Mouse (Mus musculus) forebrain, postnatal 0 days (tissue): ENCODE data around the gene Eloa. TPM values are rescaled to one million over a fixed set of nuclear protein-coding genes. Genes with fewer than 3 reads are reported as not detected.
A peak's percentile ranks its signal among the peaks of the same experiment; 100 is the strongest.

ENCODE experiments used
- ATAC-seq: fragments of 200-750 bp; cut with Nextera tagmentation; 2 replicates; pipeline ENCODE4 v1.8.0; 2017; ENCODE audit warnings: mild to moderate bottlenecking, moderate library complexity
- DNase-seq: peaks from one replicate; pipeline ENCODE4 v3.0.0-alpha.2; 2015
- H3K27ac ChIP-seq: fragments of 300-500 bp; sonication (generic); 2 replicates; pipeline ENCODE4 v1.5.1; 2014; ENCODE audit warnings: low read depth, mild to moderate bottlenecking, antibody characterized with exemption, low read length, moderate library complexity, mixed read lengths
- H3K27me3 ChIP-seq: fragments of 300-500 bp; sonication (generic); 2 replicates; pipeline ENCODE4 v1.6.1; 2014; ENCODE audit warnings: mild to moderate bottlenecking, low read length, mixed read lengths; ENCODE audit not compliant: insufficient read depth
- H3K36me3 ChIP-seq: fragments of 300-500 bp; sonication (generic); 2 replicates; pipeline ENCODE4 v1.6.1; 2014; ENCODE audit warnings: mild to moderate bottlenecking, moderate library complexity; ENCODE audit not compliant: insufficient read depth
- H3K4me1 ChIP-seq: fragments of 300-500 bp; sonication (generic); 2 replicates; pipeline ENCODE4 v1.6.1; 2014; ENCODE audit warnings: antibody characterized with exemption; ENCODE audit not compliant: insufficient read depth
- H3K4me2 ChIP-seq: fragments of 300-500 bp; sonication (generic); 2 replicates; pipeline ENCODE4 v1.6.1; 2014; ENCODE audit warnings: low read depth, mild to moderate bottlenecking, moderate library complexity
- H3K4me3 ChIP-seq: fragments of 300-500 bp; sonication (generic); 2 replicates; pipeline ENCODE4 v1.5.1; 2014; ENCODE audit warnings: low read depth, low read length, mixed read lengths
- H3K9ac ChIP-seq: fragments of 300-500 bp; sonication (generic); 2 replicates; pipeline ENCODE4 v1.6.1; 2014; ENCODE audit warnings: mild to moderate bottlenecking
- H3K9me3 ChIP-seq: fragments of 300-500 bp; sonication (generic); 2 replicates; pipeline ENCODE4 v1.6.1; 2016; ENCODE audit warnings: low read length
- CTCF ChIP-seq: sonication (generic); IDR thresholded peaks from 2 replicates; pipeline ENCODE4 v1.5.1; 2016; ENCODE audit warnings: antibody characterized with exemption, control low read depth, low read depth
- WGBS: fragments of 180-500 bp; shearing (Covaris S2); extraction: QIAGEN DNeasy Blood & Tissue Kit; methylation state at CpG from one replicate; pipeline ENCODE4 v1.1.7; 2014; 5-methylcytosine and 5-hydroxymethylcytosine counted together
- polyA plus RNA-seq: library from polyadenylated mRNA; unstranded; fragments of >200 nt; fragmentation: Nextera tagmentation; extraction: Ambion mirVana; gene quantifications from 2 replicates; pipeline ENCODE4 v1.2.1, GENCODE M21; 2015
- total RNA-seq: library from RNA; depleted of rRNA; stranded (reverse); fragments of >200 nt; gene quantifications from 2 replicates; pipeline ENCODE4 v1.2.3, GENCODE M21; 2014

Eloa gene
- total and polyA plus RNA-seq, 2 experiments from 2014 or later, result 21.3 to 36.7 TPM

- Histone ChIP-seq H3K4me1 (no peaks in the 10 kb centered on the region), H3K27me3 (no peaks in the 10 kb centered on the region), H3K4me3 (no peak overlapping the region), H3K9ac (no peak overlapping the region), H3K9me3 (no peaks in the 10 kb centered on the region), H3K36me3 (no peaks in the 10 kb centered on the region), H3K4me2 (no peak overlapping the region), H3K27ac (no peak overlapping the region)
- ATAC-seq (no peak), DNase-seq (no peak)
- TF ChIP-seq CTCF, result no peak
- WGBS, result 90% methylated on average over 5 of the region's 5 CpGs
Observed at GRCm38 (mm10) chr4:136057916-136058315, 36.4 kb upstream of the Eloa start.

DNA sequence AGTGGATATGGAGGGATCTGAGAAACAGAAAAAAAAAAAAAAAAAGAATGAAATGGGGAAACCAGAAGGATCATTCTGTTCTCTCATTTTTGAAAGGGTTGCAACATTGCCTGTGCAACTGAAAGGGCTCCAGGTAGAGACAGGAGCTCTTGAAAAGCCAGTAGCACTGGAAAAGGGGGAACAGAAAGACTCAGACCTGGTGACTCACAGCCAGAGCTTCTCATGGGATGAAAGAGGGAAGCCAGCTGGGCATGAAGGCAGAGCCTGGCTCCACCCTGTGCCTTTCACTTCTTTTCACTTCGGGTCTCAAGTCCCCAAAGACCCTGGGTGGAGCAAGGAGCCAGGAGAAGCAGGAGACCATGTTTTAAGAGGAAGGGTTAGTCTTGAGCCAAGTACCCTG, 34.5 kb upstream of the Eloa start:
- TF ChIP-seq CTCF, result no peak
- no peak overlapping the region for H3K4me2 ChIP-seq
- ATAC-seq, result no peak
- H3K4me1 ChIP-seq, result peaks cover 7% of the 10 kb centered on the region; the same call in 1 of the 2 replicates
- peaks cover 5% of the 10 kb centered on the region for H3K36me3 ChIP-seq
- WGBS, result 23% methylated on average over 1 of the region's 1 CpGs
- H3K9me3 ChIP-seq, result no peaks in the 10 kb centered on the region
- no peak overlapping the region for H3K27ac ChIP-seq
- DNase-seq, result no peak
- no peaks in the 10 kb centered on the region for H3K27me3 ChIP-seq
- H3K9ac ChIP-seq, result no peak overlapping the region
- no peak overlapping the region for H3K4me3 ChIP-seq

- no peak overlapping the region for H3K4me2 ChIP-seq
- H3K4me3 ChIP-seq, result no peak overlapping the region
- no peak overlapping the region for H3K9ac ChIP-seq
- DNase-seq (no peak), ATAC-seq (no peak)
- H3K9me3 ChIP-seq, result no peaks in the 10 kb centered on the region
- no peak for TF ChIP-seq CTCF
- 80% methylated on average over 5 of the region's 5 CpGs for WGBS
- H3K36me3 ChIP-seq, result peaks cover 26% of the 10 kb centered on the region
- peaks cover 7% of the 10 kb centered on the region; the same call in 1 of the 2 replicates for H3K4me1 ChIP-seq
- H3K27me3 ChIP-seq, result no peaks in the 10 kb centered on the region
- no peak overlapping the region for H3K27ac ChIP-seq
Observed at GRCm38 (mm10) chr4:136053843-136054242, 32.3 kb upstream of the Eloa start.

- Histone ChIP-seq H3K4me3 (peak within 1 kb of the TSS; percentile 93), H3K4me1 (peaks cover 7% of the 10 kb centered on the region; the same call in 1 of the 2 replicates), H3K27me3 (no peaks in the 10 kb centered on the region), H3K9ac (peak within 1 kb of the TSS; percentile 96), H3K27ac (peak within 1 kb of the TSS; percentile 94), H3K4me2 (peak within 1 kb of the TSS; percentile 79), H3K36me3 (peaks cover 32% of the 10 kb centered on the region), H3K9me3 (no peaks in the 10 kb centered on the region)
- DNase-seq, result peak; percentile 94
- TF ChIP-seq CTCF, result peak; percentile 92
- WGBS, result under 1% methylated on average over 21 of the region's 21 CpGs
- ATAC-seq, result peak; percentile 99
Observed at GRCm38 (mm10) chr4:136053247-136053596, 31.7 kb upstream of the Eloa start, which contains the start of gene Rpl11. Rpl11 (minus strand) TSS chr4:136053428.

- H3K36me3 ChIP-seq, result peaks cover 33% of the 10 kb centered on the region
- peak overlapping the region; percentile 94 for H3K27ac ChIP-seq
- under 1% methylated on average over 46 of the region's 50 CpGs for WGBS
- H3K9ac ChIP-seq, result peak overlapping the region; percentile 96
- DNase-seq (no peak), ATAC-seq (peak; percentile 90)
- H3K4me3 ChIP-seq, result peak overlapping the region; percentile 93
- H3K27me3 ChIP-seq, result no peaks in the 10 kb centered on the region
- H3K4me2 ChIP-seq, result peak overlapping the region; percentile 79
- no peak for TF ChIP-seq CTCF
- H3K4me1 ChIP-seq, result peaks cover 7% of the 10 kb centered on the region; the same call in 1 of the 2 replicates
- H3K9me3 ChIP-seq, result no peaks in the 10 kb centered on the region
Observed at GRCm38 (mm10) chr4:136052534-136053246, 31.1 kb upstream of the Eloa start.

- peak overlapping the region; percentile 29; the same call in 1 of the 2 replicates for H3K27ac ChIP-seq
- no peak for ATAC-seq
- H3K36me3 ChIP-seq, result peaks cover 38% of the 10 kb centered on the region
- WGBS, result 0% methylated on average over 3 of the region's 3 CpGs
- H3K9ac ChIP-seq, result peak overlapping the region; percentile 96
- DNase-seq, result peak; percentile 18
- TF ChIP-seq CTCF, result no peak
- H3K27me3 ChIP-seq, result no peaks in the 10 kb centered on the region
- peak overlapping the region; percentile 79 for H3K4me2 ChIP-seq
- H3K9me3 ChIP-seq, result no peaks in the 10 kb centered on the region
- peaks cover 7% of the 10 kb centered on the region; the same call in 1 of the 2 replicates for H3K4me1 ChIP-seq
- H3K4me3 ChIP-seq, result peak overlapping the region; percentile 93
Observed at GRCm38 (mm10) chr4:136052060-136052459, 30.5 kb upstream of the Eloa start.

DNA sequence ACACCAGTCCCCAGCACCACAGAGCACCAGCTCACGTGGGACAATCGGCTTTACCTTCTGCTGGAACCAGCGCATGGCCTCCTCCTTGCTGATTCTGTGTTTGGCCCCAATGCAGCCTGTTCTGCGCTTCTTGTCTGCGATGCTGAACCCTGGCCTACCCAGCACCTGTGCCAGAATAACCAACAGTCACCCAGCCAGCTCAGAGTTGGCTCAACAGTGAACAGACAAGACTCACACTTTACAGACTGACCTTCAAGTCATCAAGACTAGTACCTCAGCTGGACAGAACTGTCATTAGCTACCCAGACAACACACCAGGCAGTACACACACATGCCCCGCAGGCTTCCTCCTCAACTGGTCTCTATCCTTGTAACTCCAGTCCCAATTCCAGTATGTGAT, 28.7 kb upstream of the Eloa start:
- H3K4me2 ChIP-seq, result no peak overlapping the region
- no peak for TF ChIP-seq CTCF
- 89% methylated on average over 6 of the region's 6 CpGs for WGBS

More for the DNA sequence above, 28.7 kb upstream of the Eloa start:
- H3K9ac ChIP-seq, result no peak overlapping the region
- H3K4me3 ChIP-seq, result no peak overlapping the region
- ATAC-seq, result no peak
- peaks cover 52% of the 10 kb centered on the region for H3K36me3 ChIP-seq
- peaks cover 7% of the 10 kb centered on the region; the same call in 1 of the 2 replicates for H3K4me1 ChIP-seq
- no peaks in the 10 kb centered on the region for H3K27me3 ChIP-seq
- H3K27ac ChIP-seq, result no peak overlapping the region
- H3K9me3 ChIP-seq, result no peaks in the 10 kb centered on the region
- no peak for DNase-seq
